Mouse (Mus musculus): ENCODE results near the gene Gm11992. TPM values are rescaled to one million over a fixed set of nuclear protein-coding genes. Genes with fewer than 3 reads are reported as not detected.
A peak's percentile ranks its signal among the peaks of the same experiment; 100 is the strongest.

Gene Gm11992
- polyA plus RNA-seq, 2 experiments, result 0.18 to 0.19 TPM

- no peak overlapping the region for H3K27ac ChIP-seq (replicated peaks; ENCODE audit: low read depth, low read length)
- H3K9me3 ChIP-seq (ENCODE audit: control insufficient read depth, low read length), result no peaks in the 10 kb centered on the region
- peaks cover 19% of the 10 kb centered on the region; the same call in 1 of the 2 replicates for H3K4me1 ChIP-seq (ENCODE audit: control insufficient read depth, insufficient read depth, low read length)
- peak overlapping the region; percentile 61 for H3K4me2 ChIP-seq (replicated peaks; ENCODE audit: low read depth, low read length, severe bottlenecking)
- peaks cover 53% of the 10 kb centered on the region for H3K27me3 ChIP-seq (ENCODE audit: control insufficient read depth, insufficient read depth, low read length)
- H3K36me3 ChIP-seq (ENCODE audit: control insufficient read depth, insufficient read depth, low read length), result no peaks in the 10 kb centered on the region
- H3K4me3 ChIP-seq (replicated peaks; ENCODE audit: low read length), result peak overlapping the region; percentile 33
- no peak for ATAC-seq (ENCODE audit: low FRiP score, low read depth)
- peak overlapping the region; percentile 36; the same call in 1 of the 2 replicates for H3K9ac ChIP-seq (ENCODE audit: low read depth, low read length, severe bottlenecking)
- under 1% methylated on average over 38 of the region's 40 CpGs for WGBS
- DNase-seq (ENCODE audit: low spot score), result no peak
- no peak for TF ChIP-seq POLR2A (IDR thresholded peaks at IDR 0.05; ENCODE audit: borderline replicate concordance, extremely low read depth, insufficient read depth, insufficient read length)
Observed at GRCm38 (mm10) chr11:9118421-9119121, 70.2 kb downstream of the Gm11992 start.

Other genes starting within 250 kb of the Gm11992 start
- gene Pkd1l1, start 75.3 kb upstream of the Gm11992 start, polyA plus RNA-seq (2012; rRNA removed), result 0.11 and 0.15 TPM in 2 replicates
- 0.04 and 0.10 TPM in 2 replicates for gene Pkd1l1, start 75.3 kb upstream of the Gm11992 start, polyA plus RNA-seq (2014; fragmentation: Nextera tagmentation; extraction: Ambion mirVana)
- 17.0 and 18.4 TPM in 2 replicates for gene Hus1, start 37.4 kb upstream of the Gm11992 start, polyA plus RNA-seq (2012; rRNA removed)
- gene Hus1, start 37.4 kb upstream of the Gm11992 start, polyA plus RNA-seq (2014; fragmentation: Nextera tagmentation; extraction: Ambion mirVana), result 11.9 and 13.7 TPM in 2 replicates
- gene Sun3, start 397 bp downstream of the Gm11992 start, polyA plus RNA-seq (2012; rRNA removed), result not detected in 2 replicates
- gene Sun3, start 397 bp downstream of the Gm11992 start, polyA plus RNA-seq (2014; fragmentation: Nextera tagmentation; extraction: Ambion mirVana), result not detected in 2 replicates
- gene Upp1, start 69.5 kb downstream of the Gm11992 start, polyA plus RNA-seq (2012; rRNA removed), result 5.6 and 6.1 TPM in 2 replicates
- 4.8 and 5.2 TPM in 2 replicates for gene Upp1, start 69.5 kb downstream of the Gm11992 start, polyA plus RNA-seq (2014; fragmentation: Nextera tagmentation; extraction: Ambion mirVana)
- 0.01 and 0.03 TPM in 2 replicates for gene Abca13, start 143.3 kb downstream of the Gm11992 start, polyA plus RNA-seq (2012; rRNA removed)
- gene Abca13, start 143.3 kb downstream of the Gm11992 start, polyA plus RNA-seq (2014; fragmentation: Nextera tagmentation; extraction: Ambion mirVana), result 0.01 TPM in 1 of 2 replicates, not detected in the other